Mouse (Mus musculus) lung, postnatal 0 days (tissue): ENCODE measurements around the gene Arhgap30. TPM values are rescaled to one million over a fixed set of nuclear protein-coding genes. Genes with fewer than 3 reads are reported as not detected.
A peak's percentile ranks its signal among the peaks of the same experiment; 100 is the strongest.

ENCODE experiments used
- ATAC-seq: fragments of 200-750 bp; cut with Nextera tagmentation; 2 replicates; pipeline ENCODE4 v1.8.0; 2017; ENCODE audit warnings: moderate library complexity
- DNase-seq: peaks from one replicate; pipeline ENCODE4 v3.0.0-alpha.2; 2016; ENCODE audit warnings: low spot score
- H3K27ac ChIP-seq: fragments of 300-500 bp; sonication (generic); 2 replicates; pipeline ENCODE4 v1.5.1; 2014; ENCODE audit warnings: antibody characterized with exemption, mild to moderate bottlenecking, low read length, mixed read lengths
- H3K27me3 ChIP-seq: fragments of 300-500 bp; sonication (generic); replicated peaks from 2 replicates; pipeline ENCODE4 v1.6.1; 2014; ENCODE audit warnings: low read length, mixed read lengths; ENCODE audit not compliant: insufficient read depth
- H3K36me3 ChIP-seq: fragments of 300-500 bp; sonication (generic); 2 replicates; pipeline ENCODE4 v1.6.1; 2014; ENCODE audit warnings: low read length, mixed read lengths; ENCODE audit not compliant: insufficient read depth
- H3K4me1 ChIP-seq: fragments of 300-500 bp; sonication (generic); 2 replicates; pipeline ENCODE4 v1.6.1; 2014; ENCODE audit warnings: antibody characterized with exemption, low read depth, low read length, mixed read lengths; ENCODE audit not compliant: insufficient read depth
- H3K4me2 ChIP-seq: fragments of 300-500 bp; sonication (generic); replicated peaks from 2 replicates; pipeline ENCODE4 v1.6.1; 2014; ENCODE audit warnings: low read depth, mild to moderate bottlenecking, low read length, moderate library complexity, mixed read lengths
- H3K4me3 ChIP-seq: fragments of 300-500 bp; sonication (generic); 2 replicates; pipeline ENCODE4 v1.5.1; 2014; ENCODE audit warnings: low read depth, low read length
- H3K9ac ChIP-seq: fragments of 300-500 bp; sonication (generic); replicated peaks from 2 replicates; pipeline ENCODE4 v1.6.1; 2014; ENCODE audit warnings: low read depth, mild to moderate bottlenecking
- H3K9me3 ChIP-seq: fragments of 300-500 bp; sonication (generic); 2 replicates; pipeline ENCODE4 v1.6.1; 2016; ENCODE audit warnings: low read length, mixed read lengths
- CTCF ChIP-seq: IDR thresholded peaks from 2 replicates; pipeline ENCODE4 v1.5.1; 2016; ENCODE audit warnings: antibody characterized with exemption, mild to moderate bottlenecking
- EP300 ChIP-seq: IDR thresholded peaks from 2 replicates; pipeline ENCODE4 v1.6.1; 2016; ENCODE audit warnings: antibody characterized with exemption, mild to moderate bottlenecking, control low read depth
- WGBS: fragments of 180-500 bp; shearing (Covaris S2); extraction: QIAGEN DNeasy Blood & Tissue Kit; methylation state at CpG from one replicate; pipeline ENCODE4 v1.1.7; 2014; 5-methylcytosine and 5-hydroxymethylcytosine counted together
- polyA plus RNA-seq: library from polyadenylated mRNA; unstranded; fragments of >200 nt; fragmentation: Nextera tagmentation; extraction: Ambion mirVana; gene quantifications from 2 replicates; pipeline ENCODE4 v1.2.1, GENCODE M21; 2015

The Arhgap30 gene
- polyA plus RNA-seq, 1 experiment from 2014 or later: 3.5 TPM

DNA sequence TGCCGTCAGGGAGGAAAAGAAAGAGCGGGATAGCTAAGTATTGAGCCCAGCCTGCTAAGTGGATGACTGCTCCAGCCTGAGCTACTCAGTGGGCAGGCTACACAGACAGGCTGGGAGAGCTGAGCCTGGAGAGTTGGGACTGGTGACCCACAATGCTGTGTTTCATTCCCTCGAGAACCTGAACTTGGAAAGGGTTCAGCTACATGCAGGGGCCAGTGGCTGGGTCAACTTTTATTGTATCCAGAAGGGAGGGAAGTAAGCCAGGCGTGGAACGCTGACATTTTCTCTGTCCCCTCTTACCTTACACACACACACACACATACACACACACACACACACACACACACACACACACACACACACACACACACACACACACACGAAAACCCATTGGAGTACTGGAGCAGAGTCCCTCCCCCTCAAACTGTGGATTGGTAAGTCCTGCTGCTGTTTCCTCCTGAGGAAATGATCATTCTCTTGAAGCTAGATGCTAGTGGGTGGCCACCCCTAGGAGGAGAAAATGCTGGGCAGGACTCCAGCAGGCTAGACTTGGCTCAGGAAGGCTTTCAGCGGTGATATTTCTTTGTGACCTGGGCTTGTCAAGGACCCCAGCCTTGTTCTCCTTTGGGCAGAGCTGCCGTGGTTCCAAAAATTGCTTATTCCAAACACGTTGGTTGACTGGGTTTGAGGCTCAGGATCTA is 51.4 kb downstream of the Arhgap30 start:
- Histone ChIP-seq H3K9ac (peak overlapping the region; percentile 85), H3K4me2 (peak overlapping the region; percentile 72), H3K4me1 (peaks cover 8% of the 10 kb centered on the region; the same call in 1 of the 2 replicates), H3K27ac (peak overlapping the region; percentile 95), H3K36me3 (no peaks in the 10 kb centered on the region), H3K4me3 (peak overlapping the region; percentile 78), H3K27me3 (no peaks in the 10 kb centered on the region), H3K9me3 (no peaks in the 10 kb centered on the region)
- ATAC-seq: peak; percentile 50
- peak; percentile 40; the same call in 1 of the 2 replicates for TF ChIP-seq CTCF
- no peak for TF ChIP-seq EP300
- DNase-seq: peak; percentile 89
- WGBS: 9% methylated on average over 9 of the region's 9 CpGs

- H3K36me3 ChIP-seq: no peaks in the 10 kb centered on the region
- peak; percentile 72 for DNase-seq
- no peaks in the 10 kb centered on the region for H3K27me3 ChIP-seq
- H3K27ac ChIP-seq: peak overlapping the region; percentile 95
- peak overlapping the region; percentile 72 for H3K4me2 ChIP-seq
- H3K4me3 ChIP-seq: 0 out of 2 replicates have a peak overlapping the region, but pooled peaks have one; percentile 15
- H3K9ac ChIP-seq: no peak overlapping the region
- no peaks in the 10 kb centered on the region for H3K9me3 ChIP-seq
- WGBS: 25% methylated on average over 7 of the region's 7 CpGs
- TF ChIP-seq CTCF: no peak
- peak; percentile 75 for TF ChIP-seq EP300
- peaks cover 12% of the 10 kb centered on the region for H3K4me1 ChIP-seq
- peak; percentile 17 for ATAC-seq
Measured at GRCm38 (mm10) chr1:171441466-171442412, 53.0 kb downstream of the Arhgap30 start.

GRCm38 (mm10) chr1:171442413-171442760 is 53.6 kb downstream of the Arhgap30 start:
- no peak for ATAC-seq
- WGBS: 40% methylated on average over 8 of the region's 8 CpGs
- Histone ChIP-seq H3K9ac (no peak overlapping the region), H3K36me3 (no peaks in the 10 kb centered on the region), H3K27ac (peak overlapping the region; percentile 95), H3K27me3 (no peaks in the 10 kb centered on the region), H3K9me3 (no peaks in the 10 kb centered on the region), H3K4me2 (peak overlapping the region; percentile 72), H3K4me1 (peaks cover 13% of the 10 kb centered on the region), H3K4me3 (0 out of 2 replicates have a peak overlapping the region, but pooled peaks have one; percentile 15)
- TF ChIP-seq EP300 (no peak; the same call in 1 of the 2 replicates), CTCF (no peak)
- DNase-seq: peak; percentile 40

DNA sequence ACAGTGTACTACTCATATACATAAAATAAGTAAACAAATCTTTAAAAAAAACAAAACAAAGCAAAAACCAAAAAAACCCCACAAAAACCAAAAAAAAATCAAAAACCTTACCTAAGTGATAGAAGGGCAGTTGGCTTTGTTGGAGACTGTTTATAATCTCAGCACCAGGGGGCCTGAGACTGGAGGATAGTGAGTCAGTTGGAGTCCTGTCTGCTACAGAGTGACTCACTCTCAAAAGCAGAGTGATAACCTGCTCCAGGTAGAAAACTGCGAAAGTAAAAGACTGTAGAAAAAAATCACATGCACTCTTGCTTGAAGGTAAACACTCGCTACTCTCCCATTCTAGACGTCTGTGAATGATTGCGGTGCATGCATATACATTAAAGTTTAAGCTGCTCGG is 56.3 kb downstream of the Arhgap30 start:
- Histone ChIP-seq H3K27me3 (no peaks in the 10 kb centered on the region), H3K4me3 (no peak overlapping the region), H3K27ac (no peak overlapping the region), H3K4me1 (peaks cover 8% of the 10 kb centered on the region), H3K4me2 (no peak overlapping the region), H3K36me3 (no peaks in the 10 kb centered on the region), H3K9me3 (no peaks in the 10 kb centered on the region), H3K9ac (no peak overlapping the region)
- DNase-seq (no peak), ATAC-seq (no peak)
- 48% methylated on average over 5 of the region's 5 CpGs for WGBS
- TF ChIP-seq CTCF (peak; percentile 30), EP300 (no peak)

- Histone ChIP-seq H3K4me1 (peaks cover 8% of the 10 kb centered on the region; the same call in 1 of the 2 replicates), H3K9me3 (no peaks in the 10 kb centered on the region), H3K27ac (0 out of 2 replicates have a peak overlapping the region, but pooled peaks have one; percentile 32), H3K27me3 (no peaks in the 10 kb centered on the region), H3K4me3 (no peak overlapping the region), H3K36me3 (no peaks in the 10 kb centered on the region), H3K4me2 (peak overlapping the region; percentile 14; the same call in 1 of the 2 replicates), H3K9ac (no peak overlapping the region)
- peak; percentile 62 for DNase-seq
- TF ChIP-seq EP300: no peak; the same call in 1 of the 2 replicates
- no peak for TF ChIP-seq CTCF
- ATAC-seq: peak; percentile 49; the same call in 1 of the 2 replicates
- WGBS: 30% methylated on average over 7 of the region's 7 CpGs
Measured at GRCm38 (mm10) chr1:171446854-171447253, 58.1 kb downstream of the Arhgap30 start.

GRCm38 (mm10) chr1:171447692-171448091 is 58.9 kb downstream of the Arhgap30 start:
- H3K27me3 ChIP-seq: no peaks in the 10 kb centered on the region
- H3K9ac ChIP-seq: peak overlapping the region; percentile 5; the same call in 1 of the 2 replicates
- no peaks in the 10 kb centered on the region for H3K9me3 ChIP-seq
- ATAC-seq (no peak), DNase-seq (no peak)
- H3K27ac ChIP-seq: peak overlapping the region; percentile 4; the same call in 1 of the 2 replicates
- WGBS: 10% methylated on average over 10 of the region's 10 CpGs
- no peak for TF ChIP-seq EP300
- TF ChIP-seq CTCF: no peak
- H3K4me1 ChIP-seq: peaks cover 8% of the 10 kb centered on the region; the same call in 1 of the 2 replicates
- H3K4me3 ChIP-seq: no peak overlapping the region
- H3K4me2 ChIP-seq: peak overlapping the region; percentile 14; the same call in 1 of the 2 replicates
- no peaks in the 10 kb centered on the region for H3K36me3 ChIP-seq
